Mouse (Mus musculus): ENCODE measurements around the gene Bag1.

DNA sequence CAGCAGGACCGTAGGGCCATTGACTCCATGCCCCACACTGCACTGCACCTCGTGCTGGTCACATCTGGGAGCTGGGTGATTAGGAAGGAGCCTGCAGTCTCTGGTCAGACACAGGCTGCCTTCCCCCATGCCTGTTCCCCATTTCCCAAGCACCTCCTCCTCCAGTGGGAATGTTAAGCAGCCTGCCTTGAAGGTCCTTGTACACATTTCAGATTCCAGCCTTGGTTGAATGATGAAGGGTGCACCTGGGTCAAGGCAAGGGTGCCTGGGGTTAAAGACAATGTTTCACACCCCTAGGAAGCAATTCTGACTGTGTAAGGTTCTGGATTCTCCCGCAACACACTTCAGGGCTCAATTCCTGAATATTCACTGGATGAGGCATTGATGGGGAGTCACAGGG is 26.8 kb downstream of the Bag1 start:
- no peak for TF ChIP-seq CTCF (IDR thresholded peaks at IDR 0.05; ENCODE audit: low read depth)
- no peak for TF ChIP-seq EP300 (optimal IDR thresholded peaks at IDR 0.05)
